Mouse (Mus musculus) lung, postnatal 0 days (tissue): ENCODE data around the gene Pkn2. TPM values are rescaled to one million over a fixed set of nuclear protein-coding genes. Genes with fewer than 3 reads are reported as not detected.

Source experiments
- ATAC-seq: fragments of 200-750 bp; cut with Nextera tagmentation; 2 replicates; pipeline ENCODE4 v1.8.0; 2017; ENCODE audit warnings: moderate library complexity
- DNase-seq: peaks from one replicate; pipeline ENCODE4 v3.0.0-alpha.2; 2016; ENCODE audit warnings: low spot score
- H3K27ac ChIP-seq: fragments of 300-500 bp; sonication (generic); 2 replicates; pipeline ENCODE4 v1.5.1; 2014; ENCODE audit warnings: antibody characterized with exemption, mild to moderate bottlenecking, low read length, mixed read lengths
- H3K27me3 ChIP-seq: fragments of 300-500 bp; sonication (generic); replicated peaks from 2 replicates; pipeline ENCODE4 v1.6.1; 2014; ENCODE audit warnings: low read length, mixed read lengths; ENCODE audit not compliant: insufficient read depth
- H3K36me3 ChIP-seq: fragments of 300-500 bp; sonication (generic); 2 replicates; pipeline ENCODE4 v1.6.1; 2014; ENCODE audit warnings: low read length, mixed read lengths; ENCODE audit not compliant: insufficient read depth
- H3K4me1 ChIP-seq: fragments of 300-500 bp; sonication (generic); 2 replicates; pipeline ENCODE4 v1.6.1; 2014; ENCODE audit warnings: antibody characterized with exemption, low read depth, low read length, mixed read lengths; ENCODE audit not compliant: insufficient read depth
- H3K4me2 ChIP-seq: fragments of 300-500 bp; sonication (generic); replicated peaks from 2 replicates; pipeline ENCODE4 v1.6.1; 2014; ENCODE audit warnings: low read depth, mild to moderate bottlenecking, low read length, moderate library complexity, mixed read lengths
- H3K4me3 ChIP-seq: fragments of 300-500 bp; sonication (generic); 2 replicates; pipeline ENCODE4 v1.5.1; 2014; ENCODE audit warnings: low read depth, low read length
- H3K9ac ChIP-seq: fragments of 300-500 bp; sonication (generic); replicated peaks from 2 replicates; pipeline ENCODE4 v1.6.1; 2014; ENCODE audit warnings: low read depth, mild to moderate bottlenecking
- H3K9me3 ChIP-seq: fragments of 300-500 bp; sonication (generic); 2 replicates; pipeline ENCODE4 v1.6.1; 2016; ENCODE audit warnings: low read length, mixed read lengths
- CTCF ChIP-seq: IDR thresholded peaks from 2 replicates; pipeline ENCODE4 v1.5.1; 2016; ENCODE audit warnings: antibody characterized with exemption, mild to moderate bottlenecking
- EP300 ChIP-seq: IDR thresholded peaks from 2 replicates; pipeline ENCODE4 v1.6.1; 2016; ENCODE audit warnings: antibody characterized with exemption, mild to moderate bottlenecking, control low read depth
- WGBS: fragments of 180-500 bp; shearing (Covaris S2); extraction: QIAGEN DNeasy Blood & Tissue Kit; methylation state at CpG from one replicate; pipeline ENCODE4 v1.1.7; 2014; 5-methylcytosine and 5-hydroxymethylcytosine counted together
- polyA plus RNA-seq: library from polyadenylated mRNA; unstranded; fragments of >200 nt; fragmentation: Nextera tagmentation; extraction: Ambion mirVana; gene quantifications from 2 replicates; pipeline ENCODE4 v1.2.1, GENCODE M21; 2015

The Pkn2 gene
- polyA plus RNA-seq: 56.6 and 57.5 TPM in 2 replicates

DNA sequence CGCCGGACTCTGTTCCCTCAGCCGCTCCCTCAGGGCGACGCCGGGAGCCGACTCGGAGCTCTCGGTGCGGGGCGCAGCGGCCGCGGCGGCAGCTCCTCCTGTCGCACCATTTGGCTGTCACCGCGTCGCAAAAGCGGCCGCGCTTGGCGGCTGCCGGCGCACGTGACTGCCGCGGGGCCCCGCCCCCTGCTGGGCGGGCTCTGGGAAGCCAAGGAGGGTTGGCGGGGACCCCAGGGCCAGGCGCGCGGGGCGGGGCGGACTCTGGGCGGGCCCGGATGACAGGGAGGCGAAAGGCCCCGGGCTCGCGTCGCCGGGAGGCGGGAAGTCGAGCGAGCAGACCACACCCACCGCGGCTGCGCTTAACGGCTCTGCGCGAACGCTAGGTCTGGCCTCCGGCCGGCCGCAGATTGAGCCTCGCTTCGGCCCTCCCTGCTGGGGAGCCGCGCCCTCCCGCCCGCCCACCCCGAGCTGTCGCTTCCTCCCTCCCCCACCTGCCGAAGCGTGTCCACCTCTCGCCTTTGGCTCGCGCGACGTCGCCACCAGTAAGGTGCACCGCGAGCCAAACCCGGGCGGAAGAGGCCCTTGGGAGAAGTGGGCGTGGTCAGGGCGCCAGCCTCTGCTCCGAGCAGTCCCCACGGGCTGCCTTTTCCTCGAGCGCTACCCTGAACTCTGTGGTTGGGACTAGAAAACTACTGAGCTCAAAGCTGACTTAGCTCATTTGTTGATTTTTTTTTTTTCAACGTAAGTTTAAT, at the start of gene Pkn2:
Gene Pkn2 (minus strand): TSS at position 133 of the 752 bp plus-strand sequence.
- WGBS: under 1% methylated on average over 55 of the region's 84 CpGs
- ATAC-seq (peak; percentile 98), DNase-seq (peak; percentile 99)
- Histone ChIP-seq H3K4me1 (0 out of 2 replicates have a peak, but pooled peaks cover 3% of the 10 kb centered on the region), H3K36me3 (no peaks in the 10 kb centered on the region), H3K9me3 (no peaks in the 10 kb centered on the region), H3K9ac (peak within 1 kb of the TSS; percentile 96), H3K27me3 (no peaks in the 10 kb centered on the region), H3K4me2 (peak within 1 kb of the TSS; percentile 64), H3K4me3 (peak within 1 kb of the TSS; percentile 100), H3K27ac (peak within 1 kb of the TSS; percentile 97)
- TF ChIP-seq CTCF (peak; percentile 40), EP300 (no peak)

DNA sequence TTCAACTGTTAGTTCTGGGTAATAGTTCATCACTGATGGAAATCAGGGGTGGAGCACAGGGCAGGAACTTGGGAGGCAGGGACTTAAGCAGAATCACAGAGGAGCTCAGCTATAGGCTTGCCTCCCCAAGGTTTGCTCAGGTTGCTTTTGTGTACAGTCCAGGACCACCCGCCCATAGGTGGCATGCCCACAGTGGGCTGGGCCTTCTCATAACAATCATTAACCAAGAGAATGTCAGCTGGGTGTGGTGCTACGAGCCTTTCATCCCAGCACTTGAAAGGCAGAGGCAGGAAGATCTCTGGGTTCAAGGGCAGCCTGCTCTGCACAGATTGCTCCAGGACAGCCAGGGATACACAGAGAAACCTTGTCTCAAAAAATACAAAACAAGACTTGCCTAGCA, 48.1 kb upstream of the Pkn2 start:
- Histone ChIP-seq H3K4me1 (no peaks in the 10 kb centered on the region), H3K27me3 (no peaks in the 10 kb centered on the region), H3K9me3 (no peaks in the 10 kb centered on the region), H3K4me3 (no peak overlapping the region), H3K4me2 (no peak overlapping the region), H3K27ac (no peak overlapping the region), H3K36me3 (no peaks in the 10 kb centered on the region), H3K9ac (no peak overlapping the region)
- DNase-seq (no peak), ATAC-seq (no peak)
- TF ChIP-seq EP300 (no peak), CTCF (no peak)
- WGBS: 73% methylated on average over 2 of the region's 2 CpGs

DNA sequence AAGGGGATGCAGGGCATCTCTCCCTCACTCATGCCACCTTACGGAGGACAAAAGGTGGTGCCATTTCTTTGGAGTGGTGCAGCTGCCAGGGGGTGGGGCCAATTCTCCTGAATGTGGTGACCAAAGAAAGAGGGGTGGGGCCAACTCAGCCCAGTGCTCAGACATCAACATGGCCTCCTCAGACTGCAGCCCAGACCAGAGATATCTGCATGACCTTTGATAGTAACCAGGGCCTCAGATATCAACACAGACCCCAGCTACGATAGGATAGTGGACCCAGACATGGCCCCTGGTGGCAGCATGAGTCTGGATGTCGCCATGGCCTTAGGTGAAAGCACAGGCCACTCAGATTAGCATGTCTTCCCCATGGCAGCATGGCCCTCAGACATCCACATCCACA, 45.5 kb upstream of the Pkn2 start:
- TF ChIP-seq CTCF: no peak
- TF ChIP-seq EP300: no peak
- ATAC-seq: no peak
- 83% methylated on average over 3 of the region's 3 CpGs for WGBS

DNA sequence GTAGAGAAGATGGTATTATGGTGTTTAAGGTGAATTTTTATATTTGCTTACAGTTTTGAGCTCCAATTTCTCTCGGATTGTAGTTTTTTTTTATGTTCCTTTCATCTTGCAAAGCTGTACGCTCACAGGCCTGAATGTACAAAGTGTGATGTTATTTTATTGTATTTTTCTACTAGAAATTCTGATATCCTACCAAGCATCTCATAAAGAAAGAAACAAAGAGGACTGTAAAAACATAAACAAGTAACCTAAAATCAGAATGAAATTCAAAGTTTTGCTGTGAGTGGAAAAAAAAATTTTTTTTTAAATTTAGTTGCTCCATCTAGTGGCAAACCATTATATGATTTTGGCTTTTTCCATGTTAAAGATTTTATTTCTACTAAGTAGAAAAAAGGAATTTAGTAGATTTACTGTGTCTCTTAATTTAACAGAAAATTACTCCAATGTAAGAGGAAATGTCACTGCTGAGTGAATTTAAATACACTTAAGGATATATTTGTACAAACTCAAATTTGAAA, 43.1 kb upstream of the Pkn2 start:
- Histone ChIP-seq H3K4me1 (no peaks in the 10 kb centered on the region), H3K36me3 (no peaks in the 10 kb centered on the region), H3K9ac (no peak overlapping the region), H3K4me2 (no peak overlapping the region), H3K27me3 (no peaks in the 10 kb centered on the region), H3K27ac (no peak overlapping the region), H3K9me3 (no peaks in the 10 kb centered on the region), H3K4me3 (no peak overlapping the region)
- ATAC-seq (no peak), DNase-seq (peak; percentile 28)
- 66% methylated on average over 2 of the region's 2 CpGs for WGBS
- no peak; the same call in 1 of the 2 replicates for TF ChIP-seq CTCF
- TF ChIP-seq EP300: no peak

More for the DNA sequence above, 45.5 kb upstream of the Pkn2 start:
- Histone ChIP-seq H3K9ac (no peak overlapping the region), H3K36me3 (no peaks in the 10 kb centered on the region), H3K4me1 (no peaks in the 10 kb centered on the region), H3K9me3 (no peaks in the 10 kb centered on the region), H3K4me3 (no peak overlapping the region), H3K27ac (no peak overlapping the region), H3K4me2 (no peak overlapping the region), H3K27me3 (no peaks in the 10 kb centered on the region)
- no peak for DNase-seq

DNA sequence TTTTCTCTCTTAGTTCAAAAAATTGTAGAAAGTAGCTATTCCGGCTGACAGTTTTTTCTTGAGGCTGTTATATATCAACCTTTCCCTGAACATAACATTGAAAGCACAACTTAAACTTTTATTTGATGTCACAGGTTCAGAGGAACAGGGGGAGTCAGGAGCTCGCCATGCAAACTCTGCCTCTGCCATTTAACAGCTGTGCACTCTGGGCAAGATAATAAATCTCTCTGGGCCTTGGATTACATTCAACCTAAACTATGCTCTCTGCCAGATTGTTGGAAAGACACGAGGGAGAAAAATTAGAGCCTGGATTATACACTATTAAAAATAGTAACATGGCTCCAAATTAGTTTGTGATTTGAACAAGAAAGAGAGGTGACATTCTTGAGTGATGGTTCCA, 37.3 kb upstream of the Pkn2 start:
- ATAC-seq (no peak), DNase-seq (no peak)
- TF ChIP-seq EP300 (no peak), CTCF (no peak)
- H3K9ac ChIP-seq: no peak overlapping the region
- 57% methylated on average over 3 of the region's 3 CpGs for WGBS
- no peak overlapping the region for H3K27ac ChIP-seq
- H3K9me3 ChIP-seq: no peaks in the 10 kb centered on the region
- no peaks in the 10 kb centered on the region for H3K27me3 ChIP-seq
- no peak overlapping the region for H3K4me3 ChIP-seq
- H3K36me3 ChIP-seq: no peaks in the 10 kb centered on the region
- H3K4me2 ChIP-seq: no peak overlapping the region
- no peaks in the 10 kb centered on the region for H3K4me1 ChIP-seq

DNA sequence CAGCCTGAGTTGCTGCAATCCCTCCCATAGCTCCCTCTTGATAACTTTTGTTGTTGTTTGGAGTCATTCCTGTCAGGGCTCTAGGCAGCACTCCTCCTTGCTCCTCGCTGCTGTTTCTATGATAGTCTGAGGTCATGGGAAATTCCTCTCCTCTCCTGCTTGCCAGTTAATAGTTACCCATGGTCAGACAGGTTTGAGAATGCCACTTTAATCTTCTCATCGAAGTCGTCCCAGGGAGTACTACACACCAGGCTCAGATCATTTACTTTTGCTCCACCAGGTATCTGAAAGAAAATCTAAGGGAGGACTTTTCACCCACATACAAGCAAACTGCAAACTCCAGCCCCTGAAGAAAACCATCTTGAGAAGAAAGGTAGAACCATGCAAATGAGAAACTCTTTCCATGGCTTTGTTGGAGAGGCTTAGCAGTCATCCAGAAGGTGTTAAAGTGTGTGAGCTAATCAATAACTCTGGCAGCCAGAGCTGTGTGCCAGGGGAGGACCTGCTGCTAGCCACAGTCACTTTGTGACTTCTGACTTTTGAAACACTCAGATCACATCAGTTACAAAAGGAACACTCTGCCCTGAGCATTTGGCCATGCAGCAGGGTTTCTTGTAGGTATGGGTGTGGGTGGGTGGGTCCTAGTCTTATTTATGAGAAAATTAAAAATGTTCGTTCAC, 36.1 kb upstream of the Pkn2 start:
- Histone ChIP-seq H3K9me3 (no peaks in the 10 kb centered on the region), H3K27me3 (no peaks in the 10 kb centered on the region), H3K4me3 (no peak overlapping the region), H3K36me3 (no peaks in the 10 kb centered on the region), H3K4me1 (no peaks in the 10 kb centered on the region), H3K9ac (no peak overlapping the region), H3K4me2 (no peak overlapping the region), H3K27ac (no peak overlapping the region)
- TF ChIP-seq EP300: no peak
- TF ChIP-seq CTCF: no peak
- ATAC-seq: no peak
- WGBS: 42% methylated on average over 4 of the region's 4 CpGs
- DNase-seq: no peak
